Mouse (Mus musculus) stomach, embryonic 16.5 days (tissue): ENCODE data around the gene Zfp821. TPM values are rescaled to one million over a fixed set of nuclear protein-coding genes. Genes with fewer than 3 reads are reported as not detected.

Experiments
- ATAC-seq: fragments of 200-750 bp; cut with Nextera tagmentation; 2 replicates; pipeline ENCODE4 v1.8.0; 2017; ENCODE audit warnings: moderate number of reproducible peaks, moderate TSS enrichment; ENCODE audit not compliant: insufficient read depth, low FRiP score
- H3K27ac ChIP-seq: fragments of 300-500 bp; sonication (generic); 2 replicates; pipeline ENCODE4 v1.5.1; 2014; ENCODE audit warnings: low read length
- H3K27me3 ChIP-seq: fragments of 300-500 bp; sonication (generic); 2 replicates; pipeline ENCODE4 v1.6.1; 2014; ENCODE audit warnings: low read length, control low read depth, mixed read lengths; ENCODE audit not compliant: control insufficient read depth, insufficient read depth
- H3K36me3 ChIP-seq: fragments of 300-500 bp; sonication (generic); 2 replicates; pipeline ENCODE4 v1.6.1; 2014; ENCODE audit warnings: low read length; ENCODE audit not compliant: control insufficient read depth, insufficient read depth
- H3K4me1 ChIP-seq: fragments of 300-500 bp; sonication (generic); 2 replicates; pipeline ENCODE4 v1.6.1; 2014; ENCODE audit warnings: low read length, control low read depth, mixed read lengths; ENCODE audit not compliant: control insufficient read depth, insufficient read depth
- H3K4me2 ChIP-seq: fragments of 300-500 bp; sonication (generic); 2 replicates; pipeline ENCODE4 v1.6.1; 2014; ENCODE audit warnings: low read depth, low read length, mixed read lengths
- H3K4me3 ChIP-seq: fragments of 300-500 bp; sonication (generic); replicated peaks from 2 replicates; pipeline ENCODE4 v1.5.1; 2014; ENCODE audit warnings: mild to moderate bottlenecking, low read length
- H3K9ac ChIP-seq: fragments of 300-500 bp; sonication (generic); 2 replicates; pipeline ENCODE4 v1.6.1; 2014; ENCODE audit warnings: low read length
- H3K9me3 ChIP-seq: fragments of 300-500 bp; sonication (generic); replicated peaks from 2 replicates; pipeline ENCODE4 v1.6.1; 2016; ENCODE audit warnings: low read length, control low read depth; ENCODE audit not compliant: control insufficient read depth
- WGBS: fragments of 180-500 bp; shearing (Covaris S2); extraction: QIAGEN DNeasy Blood & Tissue Kit; methylation state at CpG from one replicate; pipeline ENCODE4 v1.1.7; 2014; 5-methylcytosine and 5-hydroxymethylcytosine counted together
- polyA plus RNA-seq: library from polyadenylated mRNA; unstranded; fragments of >200 nt; fragmentation: Nextera tagmentation; extraction: Ambion mirVana; gene quantifications from 2 replicates; pipeline ENCODE4 v1.2.1, GENCODE M21; 2015

Gene Zfp821
- polyA plus RNA-seq = 16.6 and 17.2 TPM in 2 replicates

DNA sequence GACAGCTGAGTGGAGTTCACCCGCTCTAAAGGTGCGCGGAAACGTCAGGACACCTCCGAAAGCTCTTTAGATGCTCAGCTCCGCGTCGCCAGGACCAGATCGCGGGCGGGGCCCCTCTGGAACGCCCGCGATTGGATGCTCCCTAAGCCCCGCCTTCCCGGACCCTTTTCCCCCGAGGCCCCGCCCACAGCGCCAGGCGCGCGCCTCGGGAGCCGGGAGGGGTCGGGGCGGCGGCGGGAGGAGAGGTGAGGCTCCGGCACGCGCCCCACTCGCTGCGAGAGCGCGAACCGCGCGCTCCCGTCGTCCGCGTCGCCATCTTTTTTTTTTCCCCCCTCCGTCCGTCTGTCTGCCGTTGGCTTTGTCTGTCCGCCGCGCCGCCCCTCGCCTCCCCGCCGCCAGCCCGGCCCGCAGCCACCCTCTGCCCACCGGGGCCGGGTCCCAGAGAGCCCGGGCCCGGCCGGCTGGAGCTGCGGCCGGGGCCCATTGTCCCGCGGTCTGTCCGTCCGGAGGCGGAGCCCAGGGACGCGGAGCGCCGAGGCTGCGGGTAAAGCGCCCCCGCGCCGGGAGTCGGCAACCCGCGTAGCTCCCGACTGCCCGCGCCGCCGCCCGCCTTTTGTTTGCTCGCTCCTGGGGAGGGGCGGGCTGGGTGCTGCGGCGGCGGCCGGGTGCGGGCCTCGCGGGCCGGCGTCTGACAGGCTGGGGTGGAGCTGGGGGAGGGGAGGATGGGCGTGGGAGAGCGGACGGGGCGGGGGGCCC, at the start of gene Zfp821:
Gene Zfp821 (plus strand): TSS at position 227 of the 756 bp plus-strand sequence.
- Histone ChIP-seq H3K4me1 (peaks cover 7% of the 10 kb centered on the region; the same call in 1 of the 2 replicates), H3K4me2 (peak within 1 kb of the TSS; percentile 95), H3K9me3 (no peaks in the 10 kb centered on the region), H3K27ac (peak within 1 kb of the TSS; percentile 97), H3K36me3 (peaks cover 6% of the 10 kb centered on the region; the same call in 1 of the 2 replicates), H3K9ac (peak within 1 kb of the TSS; percentile 100), H3K27me3 (no peaks in the 10 kb centered on the region), H3K4me3 (peak within 1 kb of the TSS; percentile 95)
- peak; percentile 93 for ATAC-seq
- under 1% methylated on average over 92 of the region's 100 CpGs for WGBS

- no peak overlapping the region for H3K9ac ChIP-seq
- 79% methylated on average over 3 of the region's 3 CpGs for WGBS
Observed at GRCm38 (mm10) chr8:109656860-109657259, 48.5 kb upstream of the Zfp821 start.

DNA sequence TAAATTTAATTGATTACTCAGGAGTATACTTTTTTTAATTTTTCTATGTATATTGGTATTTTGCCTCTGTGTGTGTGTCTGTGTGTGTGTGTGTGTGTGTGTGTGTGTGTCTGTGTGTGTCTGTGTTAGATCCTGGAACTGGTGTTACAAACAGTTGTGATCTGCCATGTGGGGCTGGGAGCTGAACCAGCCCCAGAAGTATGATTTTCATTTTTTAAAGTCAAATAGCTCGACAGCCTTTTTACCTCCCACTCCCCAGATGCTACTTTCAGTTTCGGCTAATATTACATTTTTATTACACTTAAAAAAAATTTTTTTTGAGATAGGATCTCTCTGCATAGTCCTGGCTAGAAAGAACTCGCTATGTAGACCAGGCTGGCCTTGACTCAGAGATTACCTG, 43.0 kb upstream of the Zfp821 start:
- no peaks in the 10 kb centered on the region for H3K9me3 ChIP-seq
- no peaks in the 10 kb centered on the region for H3K36me3 ChIP-seq
- no peak overlapping the region for H3K27ac ChIP-seq
- WGBS = 83% methylated on average over 3 of the region's 3 CpGs
- no peak overlapping the region for H3K9ac ChIP-seq
- H3K4me3 ChIP-seq = no peak overlapping the region
- no peaks in the 10 kb centered on the region for H3K4me1 ChIP-seq
- no peak for ATAC-seq
- no peaks in the 10 kb centered on the region for H3K27me3 ChIP-seq
- no peak overlapping the region for H3K4me2 ChIP-seq

More at GRCm38 (mm10) chr8:109656860-109657259, 48.5 kb upstream of the Zfp821 start:
- ATAC-seq = no peak
- H3K9me3 ChIP-seq = no peaks in the 10 kb centered on the region
- H3K36me3 ChIP-seq = no peaks in the 10 kb centered on the region
- no peak overlapping the region for H3K4me3 ChIP-seq
- no peaks in the 10 kb centered on the region for H3K27me3 ChIP-seq
- no peaks in the 10 kb centered on the region for H3K4me1 ChIP-seq
- H3K4me2 ChIP-seq = no peak overlapping the region
- no peak overlapping the region for H3K27ac ChIP-seq

DNA sequence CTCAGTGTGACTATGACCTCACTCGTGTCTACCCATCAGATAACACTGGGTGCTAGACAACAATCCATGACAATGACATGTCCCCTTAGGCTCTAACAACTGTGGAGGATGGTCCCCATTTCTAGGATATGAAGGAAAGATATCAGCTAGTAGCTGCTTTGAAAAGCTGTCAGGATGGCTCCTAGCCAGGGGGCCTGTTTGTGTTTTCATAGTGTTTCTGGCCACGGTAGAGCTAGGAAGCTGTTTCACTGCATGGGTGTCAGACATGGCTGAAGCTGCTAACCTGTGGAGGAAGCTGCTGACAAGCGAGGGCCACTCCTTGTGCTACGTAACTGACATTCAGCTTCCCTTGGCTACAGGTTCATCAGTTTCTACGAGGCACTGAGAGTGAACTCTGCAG, 38.7 kb upstream of the Zfp821 start:
- Histone ChIP-seq H3K9me3 (no peaks in the 10 kb centered on the region), H3K27ac (no peak overlapping the region), H3K27me3 (no peaks in the 10 kb centered on the region), H3K36me3 (peaks cover 13% of the 10 kb centered on the region), H3K4me3 (no peak overlapping the region), H3K4me2 (no peak overlapping the region), H3K9ac (no peak overlapping the region), H3K4me1 (no peaks in the 10 kb centered on the region)
- ATAC-seq = no peak
- 74% methylated on average over 5 of the region's 5 CpGs for whole genome bisulfite sequencing

GRCm38 (mm10) chr8:109672656-109673055, 32.7 kb upstream of the Zfp821 start:
- no peaks in the 10 kb centered on the region for H3K4me1 ChIP-seq
- 78% methylated on average over 5 of the region's 5 CpGs for WGBS
- no peak overlapping the region for H3K4me3 ChIP-seq
- H3K4me2 ChIP-seq = no peak overlapping the region
- no peak overlapping the region for H3K27ac ChIP-seq
- no peaks in the 10 kb centered on the region for H3K9me3 ChIP-seq
- no peak overlapping the region for H3K9ac ChIP-seq
- H3K27me3 ChIP-seq = no peaks in the 10 kb centered on the region
- H3K36me3 ChIP-seq = peaks cover 38% of the 10 kb centered on the region
- ATAC-seq = no peak; the same call in 1 of the 2 replicates

- H3K9me3 ChIP-seq = no peaks in the 10 kb centered on the region
- H3K27ac ChIP-seq = no peak overlapping the region
- 91% methylated on average over 2 of the region's 2 CpGs for WGBS
- H3K4me2 ChIP-seq = no peak overlapping the region
- no peak for ATAC-seq
- no peaks in the 10 kb centered on the region for H3K27me3 ChIP-seq
- H3K9ac ChIP-seq = no peak overlapping the region
- peaks cover 41% of the 10 kb centered on the region for H3K36me3 ChIP-seq
- no peak overlapping the region for H3K4me3 ChIP-seq
- H3K4me1 ChIP-seq = no peaks in the 10 kb centered on the region
Observed at GRCm38 (mm10) chr8:109673596-109673995, 31.8 kb upstream of the Zfp821 start.

GRCm38 (mm10) chr8:109675896-109676643, 29.3 kb upstream of the Zfp821 start:
- Histone ChIP-seq H3K36me3 (peaks cover 38% of the 10 kb centered on the region), H3K4me3 (no peak overlapping the region), H3K4me2 (no peak overlapping the region), H3K27ac (peak overlapping the region; percentile 44; the same call in 1 of the 2 replicates), H3K27me3 (no peaks in the 10 kb centered on the region), H3K4me1 (no peaks in the 10 kb centered on the region), H3K9ac (no peak overlapping the region), H3K9me3 (no peaks in the 10 kb centered on the region)
- WGBS = 88% methylated on average over 9 of the region's 9 CpGs
- ATAC-seq = no peak; the same call in 1 of the 2 replicates

DNA sequence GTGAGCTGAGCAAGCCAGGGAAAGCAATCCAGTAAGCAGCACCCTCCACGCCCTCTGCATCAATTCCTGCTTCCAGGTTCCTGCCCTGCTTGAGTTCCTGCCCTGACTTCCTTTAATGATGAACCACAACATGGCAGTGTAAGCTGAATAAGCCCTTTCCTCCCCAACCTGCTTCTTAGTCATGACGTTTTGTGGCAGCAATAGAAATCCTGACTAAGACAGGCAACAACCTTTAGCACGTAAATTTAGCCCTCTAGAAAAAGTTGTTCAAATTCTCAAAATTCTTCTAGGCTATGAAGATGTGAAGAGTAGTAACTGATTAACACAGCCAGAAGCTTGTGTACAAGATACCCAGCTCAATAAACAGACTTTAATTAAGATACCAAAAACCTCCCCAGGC, 23.8 kb upstream of the Zfp821 start:
- Histone ChIP-seq H3K9ac (no peak overlapping the region), H3K27ac (no peak overlapping the region), H3K4me3 (no peak overlapping the region), H3K9me3 (no peaks in the 10 kb centered on the region), H3K4me2 (no peak overlapping the region), H3K4me1 (no peaks in the 10 kb centered on the region), H3K27me3 (no peaks in the 10 kb centered on the region), H3K36me3 (peaks cover 21% of the 10 kb centered on the region)
- WGBS = 74% methylated on average over 3 of the region's 3 CpGs
- no peak for ATAC-seq

DNA sequence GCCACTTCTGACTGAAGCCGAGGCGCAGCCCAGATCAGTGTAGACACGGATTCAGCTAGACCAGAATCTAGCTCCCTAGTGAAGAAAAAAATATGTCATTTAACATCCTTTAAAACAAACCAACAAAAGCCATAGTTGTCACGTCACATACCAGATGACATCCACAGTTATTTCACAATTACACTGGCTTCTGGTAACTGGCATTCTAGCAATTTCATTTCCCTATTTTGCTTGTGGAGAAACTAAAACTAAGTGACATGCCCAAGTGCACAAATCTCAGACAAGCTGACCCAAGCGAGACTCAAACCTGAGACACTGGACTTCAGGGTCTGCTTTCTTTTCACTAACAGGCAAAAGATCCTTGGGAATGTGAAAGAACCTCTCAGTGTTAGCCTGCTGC, 23.2 kb upstream of the Zfp821 start:
- no peak overlapping the region for H3K4me2 ChIP-seq
- ATAC-seq = no peak
- H3K4me3 ChIP-seq = no peak overlapping the region
- no peak overlapping the region for H3K9ac ChIP-seq
- H3K27me3 ChIP-seq = no peaks in the 10 kb centered on the region
- H3K4me1 ChIP-seq = no peaks in the 10 kb centered on the region
- H3K9me3 ChIP-seq = no peaks in the 10 kb centered on the region
- peaks cover 21% of the 10 kb centered on the region for H3K36me3 ChIP-seq
- WGBS = 87% methylated on average over 5 of the region's 5 CpGs
- no peak overlapping the region for H3K27ac ChIP-seq
